Mouse (Mus musculus) liver, adult 2 months (tissue): ENCODE data around the gene Lag3.

ENCODE experiments used
- CTCF ChIP-seq: fragments of 200-500 bp; IDR thresholded peaks from 2 replicates; pipeline ENCODE4 v1.5.1; 2011; ENCODE audit warnings: low read depth, low read length, control low read depth
- POLR2A ChIP-seq: fragments of 200-500 bp; IDR thresholded peaks from 2 replicates; pipeline ENCODE4 v1.6.1; 2011; ENCODE audit warnings: low read length, control low read depth; ENCODE audit not compliant: insufficient read depth; ENCODE audit errors: extremely low read depth

- TF ChIP-seq POLR2A (no peak), CTCF (no peak)
Measured at GRCm38 (mm10) chr6:124921539-124921938, 10.0 kb upstream of the Lag3 start.
